Mouse (Mus musculus) testis, postnatal 10 days (tissue): ENCODE results near the gene Mitd1.
A peak's percentile ranks its signal among the peaks of the same experiment; 100 is the strongest.

Experiments
- DNase-seq: peaks from one replicate; pipeline ENCODE4 v3.0.0; 2021; ENCODE audit warnings: low spot score

Mitd1 gene

DNA sequence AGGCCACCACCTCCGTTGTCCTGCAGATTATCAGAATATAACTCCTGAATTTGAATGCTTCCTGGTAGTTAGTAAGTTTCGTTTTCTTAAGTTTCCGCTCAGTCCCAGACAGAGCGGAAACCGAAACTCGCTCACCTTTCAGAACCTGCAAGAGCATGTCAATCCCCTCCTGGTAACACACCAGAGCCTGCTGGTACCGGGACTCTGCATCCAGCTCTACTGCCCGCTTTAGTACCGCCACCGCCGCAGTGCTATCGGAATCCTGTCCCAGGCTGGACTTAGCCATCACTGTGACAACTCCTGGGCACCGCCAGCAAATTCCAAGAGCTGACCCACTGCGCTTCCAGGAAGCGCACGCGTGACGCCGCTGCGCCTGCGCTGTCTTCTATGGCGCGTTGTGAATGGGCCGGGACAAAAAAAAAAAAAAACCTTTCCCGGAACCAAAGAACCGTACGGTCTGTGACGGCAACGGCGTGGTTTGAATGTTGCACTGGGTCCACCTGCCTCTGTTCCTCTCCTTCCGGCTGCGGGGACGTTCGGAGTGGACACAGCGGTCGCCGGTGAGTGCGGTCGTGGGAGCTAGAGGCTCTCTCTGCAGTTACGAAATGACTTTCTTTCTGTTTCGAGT, at the start of gene Mitd1, which contains the start of gene Mrpl30:
Gene Mitd1 (minus strand): TSS at position 387 of the 628 bp plus-strand sequence.
Gene Mrpl30 (plus strand): TSS at position 453 of the 628 bp plus-strand sequence.
- DNase-seq: peak; percentile 92

GRCm38 (mm10) chr1:37931806-37932205, 41.6 kb upstream of the Mitd1 start:
- peak; percentile 44 for DNase-seq

DNA sequence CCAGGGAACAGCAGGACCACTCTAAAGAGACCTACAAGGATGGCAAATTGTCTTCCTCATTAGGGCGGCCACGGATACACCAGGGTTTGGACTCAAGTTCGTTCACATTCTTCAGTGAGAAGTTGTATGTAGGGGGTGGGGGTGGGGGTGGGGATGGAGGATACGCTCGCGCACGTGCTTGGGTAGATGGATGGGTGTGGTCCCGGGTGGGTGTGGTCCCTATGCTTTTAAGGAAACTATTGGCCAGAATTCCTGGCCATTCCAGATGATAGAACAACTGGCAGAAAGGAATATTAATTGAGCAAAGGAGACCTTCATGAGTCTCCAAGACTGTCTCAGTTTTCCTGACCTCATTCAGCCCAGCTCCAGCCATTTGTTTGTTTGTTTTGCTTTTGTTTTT, 35.8 kb upstream of the Mitd1 start:
- DNase-seq: peak; percentile 12

DNA sequence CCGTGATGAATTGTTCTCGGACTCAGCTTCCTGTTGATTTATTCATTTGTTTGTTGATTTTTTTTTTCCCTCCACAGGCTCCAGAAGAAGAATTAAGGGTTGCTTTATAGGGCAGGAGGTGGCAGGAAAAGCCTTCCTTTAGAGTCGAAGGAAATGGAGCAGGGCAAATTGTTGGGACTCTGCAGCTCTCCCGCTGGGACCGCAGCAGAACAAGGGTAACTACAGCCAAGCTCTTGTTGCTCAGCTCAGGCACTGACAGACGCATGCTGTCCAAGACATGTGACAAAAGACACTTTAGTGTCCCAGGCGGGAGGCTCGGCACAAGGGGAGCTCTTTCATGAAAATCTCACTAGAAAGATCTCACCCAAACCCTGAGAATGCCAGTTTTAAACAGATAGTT, 32.3 kb upstream of the Mitd1 start:
- peak; percentile 27 for DNase-seq

DNA sequence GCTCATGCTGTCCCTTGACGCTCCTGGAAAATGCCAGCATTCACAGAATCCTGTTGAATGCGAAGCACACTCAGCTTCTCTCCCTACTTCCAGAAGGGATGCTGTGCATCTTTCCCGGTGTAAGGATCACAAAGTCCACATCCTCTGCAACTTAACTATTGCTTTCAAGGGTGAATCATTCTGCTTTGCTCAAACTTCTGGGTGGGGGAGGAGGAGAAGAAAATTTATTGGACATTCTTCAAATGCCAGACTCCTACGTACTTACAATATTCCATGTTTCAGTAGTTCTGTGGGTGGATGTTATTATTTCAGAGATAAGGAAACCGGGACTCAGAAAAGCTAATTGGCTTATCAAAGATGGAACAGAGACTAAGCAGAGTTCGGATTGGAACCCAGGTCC, 27.9 kb upstream of the Mitd1 start:
- DNase-seq: no peak

- DNase-seq: peak; percentile 49
These were observed 27.5 kb upstream of the Mitd1 start for GRCm38 (mm10) chr1:37917666-37918065.

GRCm38 (mm10) chr1:37916393-37916792, 26.2 kb upstream of the Mitd1 start, which contains the start of gene Lyg2:
TSS of gene Lyg2 (minus strand) at chr1:37916493.
- no peak for DNase-seq

DNA sequence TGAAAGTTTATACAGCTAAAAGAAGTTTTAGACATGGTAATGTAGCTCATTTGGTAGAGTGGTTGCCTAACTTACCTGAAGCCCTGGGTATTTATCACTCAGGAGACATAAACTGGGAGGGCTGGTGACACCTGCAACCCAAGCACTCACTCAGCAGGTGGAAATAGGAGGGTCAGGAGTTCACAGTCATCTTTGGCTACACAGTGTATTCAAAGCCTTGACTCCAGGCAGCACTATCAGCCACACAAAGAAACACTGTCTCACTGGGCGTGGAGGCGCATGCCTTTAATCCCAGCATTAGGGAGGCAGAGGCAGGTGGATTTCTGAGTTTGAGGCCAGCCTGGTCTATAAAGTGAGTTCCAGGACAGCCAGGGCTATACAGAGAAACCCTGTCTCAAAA, 22.5 kb upstream of the Mitd1 start:
- DNase-seq: no peak

- peak; percentile 62 for DNase-seq
These were observed 13.0 kb upstream of the Mitd1 start for GRCm38 (mm10) chr1:37903178-37903577.

DNA sequence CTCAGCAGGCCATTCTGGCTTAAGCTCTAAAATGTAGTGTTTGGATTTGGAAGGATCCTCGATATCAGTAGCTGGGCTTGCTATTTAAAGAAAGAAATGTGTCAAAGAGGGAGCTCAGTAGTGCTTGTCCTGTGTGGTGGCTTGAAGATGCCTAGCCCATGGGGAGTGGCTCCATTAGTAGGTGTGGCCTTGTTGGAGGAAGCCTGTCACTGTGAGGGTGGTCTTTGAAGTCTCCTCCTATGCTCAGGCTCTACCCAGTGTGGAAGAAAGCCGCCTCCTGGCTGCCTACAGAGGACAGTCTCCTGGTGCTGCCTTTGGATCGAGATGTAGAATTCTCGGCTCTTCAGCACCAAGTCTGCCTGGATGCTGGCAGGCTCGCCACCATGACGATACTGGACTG, 10.1 kb upstream of the Mitd1 start:
- no peak for DNase-seq

DNA sequence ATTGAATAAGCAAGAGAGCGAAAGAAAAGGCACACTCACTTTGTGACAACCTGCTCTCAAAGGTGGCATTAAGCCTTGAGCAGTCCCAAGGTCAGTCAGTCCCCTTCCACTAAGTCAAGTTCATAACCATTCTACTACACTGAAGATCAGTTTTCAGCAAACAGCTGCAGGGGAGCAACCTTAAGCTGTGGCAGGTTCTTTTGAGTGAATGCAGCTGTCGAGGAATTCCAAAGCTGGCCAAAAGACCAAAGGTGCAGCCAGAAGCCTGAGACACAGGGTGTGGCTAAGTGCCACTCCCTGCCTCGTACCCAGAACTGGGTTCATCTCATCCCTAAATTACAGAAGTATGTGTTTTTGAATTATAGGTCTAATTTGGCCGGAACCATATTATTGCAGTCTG, 9.6 kb upstream of the Mitd1 start:
- DNase-seq: no peak

GRCm38 (mm10) chr1:37894606-37895005, 4.4 kb upstream of the Mitd1 start:
- no peak for DNase-seq

- no peak for DNase-seq
These were observed 1.2 kb upstream of the Mitd1 start for GRCm38 (mm10) chr1:37891400-37891799.

DNA sequence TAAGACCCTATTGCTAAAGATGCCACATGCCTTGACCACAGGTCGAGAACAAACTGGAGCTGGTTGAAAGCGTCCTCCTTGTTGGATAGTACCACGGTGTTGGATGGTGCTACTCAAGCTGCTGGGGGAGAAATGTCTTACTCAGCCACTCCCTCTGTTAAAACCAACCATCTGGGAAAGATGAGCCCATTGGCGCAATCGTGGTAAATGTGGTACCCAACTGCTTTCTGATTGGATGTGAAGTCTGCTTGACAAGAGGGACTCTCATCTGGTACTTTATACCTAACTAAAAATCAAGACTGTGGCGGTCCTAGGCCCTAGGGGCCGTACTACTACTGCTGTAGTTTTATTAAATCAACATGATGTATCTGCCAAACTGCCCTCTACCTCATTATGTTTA, 1.0 kb downstream of the Mitd1 start:
- DNase-seq: no peak

GRCm38 (mm10) chr1:37884451-37884850, 5.8 kb downstream of the Mitd1 start:
- no peak for DNase-seq

DNA sequence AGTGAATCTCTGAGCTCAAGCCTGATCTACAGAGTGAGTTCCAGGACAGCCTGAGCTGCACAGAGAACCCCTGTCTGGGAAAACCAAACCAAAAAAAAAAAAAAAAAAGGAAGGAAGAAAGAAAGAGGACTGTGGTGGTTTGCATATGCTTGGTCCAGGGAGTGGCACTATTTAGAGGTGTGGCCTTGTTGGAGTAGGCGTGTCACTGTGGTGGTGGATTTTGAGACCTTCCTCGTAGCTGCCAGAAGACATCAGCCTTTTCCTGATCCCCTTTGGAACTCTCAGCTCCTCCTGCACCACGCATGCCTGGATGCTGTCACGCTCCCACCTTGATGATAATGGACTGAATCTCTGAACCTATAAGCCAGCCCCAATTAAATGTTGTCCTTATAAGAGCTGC, 6.8 kb downstream of the Mitd1 start:
- no peak for DNase-seq

DNA sequence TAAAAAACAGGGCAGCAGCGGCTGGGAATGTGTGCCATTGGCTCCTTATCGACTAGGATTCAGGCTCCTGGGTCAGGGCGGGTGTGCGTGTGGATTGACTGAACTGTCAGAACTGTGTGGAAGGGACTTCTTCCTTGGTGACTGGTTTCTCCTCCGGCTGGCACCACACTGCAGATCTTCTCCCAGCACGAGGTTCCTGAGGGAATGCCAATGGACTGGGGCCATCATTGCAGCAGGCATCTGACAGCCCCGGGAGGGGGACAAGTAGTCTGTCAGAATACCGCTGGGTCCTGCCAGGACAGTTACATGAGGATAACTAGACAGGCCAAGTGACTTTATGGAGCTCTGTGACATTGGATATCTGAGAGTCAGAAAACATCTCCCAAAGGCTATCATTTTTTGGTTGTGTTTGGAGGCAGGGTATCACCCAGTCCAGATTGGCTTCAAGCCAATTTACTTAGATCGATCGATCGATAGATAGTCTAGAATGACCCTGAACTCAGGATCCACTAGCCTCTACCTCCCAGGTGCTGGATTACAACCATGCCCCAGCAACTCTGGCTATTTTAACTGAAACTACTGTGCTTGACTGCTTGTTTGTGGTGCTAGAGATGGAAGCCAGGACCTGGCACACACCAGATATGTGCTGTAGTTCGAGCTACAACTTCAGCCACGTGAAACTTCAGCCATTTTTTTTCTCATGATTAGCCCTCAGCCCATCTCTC, 12.3 kb downstream of the Mitd1 start:
- peak; percentile 36 for DNase-seq

GRCm38 (mm10) chr1:37873157-37873556, 17.1 kb downstream of the Mitd1 start:
- peak; percentile 26 for DNase-seq

GRCm38 (mm10) chr1:37872131-37873067, 17.8 kb downstream of the Mitd1 start:
- DNase-seq: peak; percentile 93

DNA sequence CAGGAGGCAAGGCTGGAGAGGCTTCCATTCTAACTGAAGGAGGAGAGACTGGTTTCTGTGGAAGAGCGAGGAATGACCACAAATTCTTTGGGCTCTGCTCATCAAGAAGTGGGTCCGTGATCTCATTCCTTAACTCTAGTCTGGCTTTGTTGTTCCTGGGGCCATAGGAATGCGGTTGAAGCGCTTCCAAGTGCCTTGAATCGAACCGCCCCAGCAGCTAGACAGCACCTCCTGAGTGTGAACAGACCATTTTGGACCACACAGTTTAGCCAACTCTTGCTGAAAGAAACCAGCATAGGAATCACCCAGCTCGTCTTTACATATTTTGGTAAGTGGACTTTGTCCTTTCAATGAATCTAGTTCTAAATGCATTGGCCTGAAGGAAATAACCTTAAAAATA, 18.5 kb downstream of the Mitd1 start, which contains the start of gene Lipt1:
Gene Lipt1 (plus strand): TSS at position 35 of the 400 bp plus-strand sequence.
- no peak for DNase-seq

GRCm38 (mm10) chr1:37869362-37869761, 20.8 kb downstream of the Mitd1 start:
- no peak for DNase-seq

- no peak for DNase-seq
These were observed 21.6 kb downstream of the Mitd1 start for GRCm38 (mm10) chr1:37868640-37869039.
